Mouse (Mus musculus): ENCODE measurements around the gene Tssk1. TPM values are rescaled to one million over a fixed set of nuclear protein-coding genes. Genes with fewer than 3 reads are reported as not detected.
A peak's percentile ranks its signal among the peaks of the same experiment; 100 is the strongest.

Tssk1 gene
- polyA plus RNA-seq, 1 experiment from 2014 or later = 0.09 TPM

- H3K27ac ChIP-seq (ENCODE audit: low read length) = no peak overlapping the region
- H3K9me3 ChIP-seq (ENCODE audit: control insufficient read depth, low read depth, low read length) = no peaks in the 10 kb centered on the region
- no peaks in the 10 kb centered on the region for H3K36me3 ChIP-seq (ENCODE audit: control insufficient read depth, insufficient read depth, low read length)
- WGBS = 87% methylated on average over 6 of the region's 6 CpGs
- H3K4me2 ChIP-seq (replicated peaks; ENCODE audit: low read depth, low read length) = peak overlapping the region; percentile 81
- peaks cover 12% of the 10 kb centered on the region for H3K4me1 ChIP-seq (ENCODE audit: control insufficient read depth, insufficient read depth, low read length)
- H3K4me3 ChIP-seq (ENCODE audit: low read depth, low read length) = peak overlapping the region; percentile 98; the same call in 1 of the 2 replicates
- H3K9ac ChIP-seq (replicated peaks; ENCODE audit: low read depth, low read length) = 0 out of 2 replicates have a peak overlapping the region, but pooled peaks have one; percentile 94
- ATAC-seq (ENCODE audit: insufficient number of reproducible peaks, insufficient read depth, low FRiP score, low read depth) = no peak
- no peaks in the 10 kb centered on the region for H3K27me3 ChIP-seq (ENCODE audit: control insufficient read depth, insufficient read depth, low read length)
Measured at GRCm38 (mm10) chr16:17889689-17890341, 4.2 kb upstream of the Tssk1 start.

- Histone ChIP-seq H3K4me1 (ENCODE audit: control insufficient read depth, insufficient read depth, low read length) (peaks cover 12% of the 10 kb centered on the region), H3K36me3 (ENCODE audit: control insufficient read depth, insufficient read depth, low read length) (no peaks in the 10 kb centered on the region), H3K9ac (replicated peaks; ENCODE audit: low read depth, low read length) (peak overlapping the region; percentile 94; the same call in 1 of the 2 replicates), H3K27me3 (ENCODE audit: control insufficient read depth, insufficient read depth, low read length) (no peaks in the 10 kb centered on the region), H3K9me3 (ENCODE audit: control insufficient read depth, low read depth, low read length) (no peaks in the 10 kb centered on the region), H3K4me2 (replicated peaks; ENCODE audit: low read depth, low read length) (peak overlapping the region; percentile 81), H3K4me3 (ENCODE audit: low read depth, low read length) (peak overlapping the region; percentile 98), H3K27ac (ENCODE audit: low read length) (no peak overlapping the region)
- ATAC-seq (ENCODE audit: insufficient number of reproducible peaks, insufficient read depth, low FRiP score, low read depth) = no peak
- 40% methylated on average over 2 of the region's 2 CpGs for WGBS
Measured at GRCm38 (mm10) chr16:17890342-17890727, 3.7 kb upstream of the Tssk1 start.

GRCm38 (mm10) chr16:17890917-17891566 is 3.0 kb upstream of the Tssk1 start:
- Histone ChIP-seq H3K27me3 (ENCODE audit: control insufficient read depth, insufficient read depth, low read length) (no peaks in the 10 kb centered on the region), H3K27ac (ENCODE audit: low read length) (peak overlapping the region; percentile 96), H3K4me1 (ENCODE audit: control insufficient read depth, insufficient read depth, low read length) (peaks cover 12% of the 10 kb centered on the region), H3K4me2 (replicated peaks; ENCODE audit: low read depth, low read length) (peak overlapping the region; percentile 81), H3K9ac (replicated peaks; ENCODE audit: low read depth, low read length) (peak overlapping the region; percentile 94), H3K36me3 (ENCODE audit: control insufficient read depth, insufficient read depth, low read length) (no peaks in the 10 kb centered on the region), H3K9me3 (ENCODE audit: control insufficient read depth, low read depth, low read length) (no peaks in the 10 kb centered on the region), H3K4me3 (ENCODE audit: low read depth, low read length) (peak overlapping the region; percentile 98)
- under 1% methylated on average over 42 of the region's 44 CpGs for WGBS
- ATAC-seq (ENCODE audit: insufficient number of reproducible peaks, insufficient read depth, low FRiP score, low read depth) = peak; percentile 59

- Histone ChIP-seq H3K4me1 (ENCODE audit: control insufficient read depth, insufficient read depth, low read length) (peaks cover 12% of the 10 kb centered on the region), H3K27me3 (ENCODE audit: control insufficient read depth, insufficient read depth, low read length) (no peaks in the 10 kb centered on the region), H3K4me3 (ENCODE audit: low read depth, low read length) (peak within 1 kb of the TSS; percentile 98), H3K9me3 (ENCODE audit: control insufficient read depth, low read depth, low read length) (no peaks in the 10 kb centered on the region), H3K4me2 (replicated peaks; ENCODE audit: low read depth, low read length) (peak within 1 kb of the TSS; percentile 81), H3K36me3 (ENCODE audit: control insufficient read depth, insufficient read depth, low read length) (no peaks in the 10 kb centered on the region), H3K27ac (ENCODE audit: low read length) (peak within 1 kb of the TSS; percentile 96), H3K9ac (replicated peaks; ENCODE audit: low read depth, low read length) (peak within 1 kb of the TSS; percentile 94)
- WGBS = 1% methylated on average over 31 of the region's 38 CpGs
- ATAC-seq (ENCODE audit: insufficient number of reproducible peaks, insufficient read depth, low FRiP score, low read depth) = peak; percentile 99
Measured at GRCm38 (mm10) chr16:17891567-17891959, 2.5 kb upstream of the Tssk1 start, which contains the start of gene Gm20518. Gene Gm20518 (minus strand): TSS chr16:17891671.

GRCm38 (mm10) chr16:17892606-17893005 is 1.4 kb upstream of the Tssk1 start:
- H3K9ac ChIP-seq (replicated peaks; ENCODE audit: low read depth, low read length) = no peak overlapping the region
- H3K36me3 ChIP-seq (ENCODE audit: control insufficient read depth, insufficient read depth, low read length) = no peaks in the 10 kb centered on the region
- WGBS = 57% methylated on average over 3 of the region's 3 CpGs
- ATAC-seq (ENCODE audit: insufficient number of reproducible peaks, insufficient read depth, low FRiP score, low read depth) = no peak
- no peaks in the 10 kb centered on the region for H3K9me3 ChIP-seq (ENCODE audit: control insufficient read depth, low read depth, low read length)
- peak overlapping the region; percentile 64; the same call in 1 of the 2 replicates for H3K27ac ChIP-seq (ENCODE audit: low read length)
- H3K4me3 ChIP-seq (ENCODE audit: low read depth, low read length) = no peak overlapping the region
- H3K27me3 ChIP-seq (ENCODE audit: control insufficient read depth, insufficient read depth, low read length) = no peaks in the 10 kb centered on the region
- H3K4me1 ChIP-seq (ENCODE audit: control insufficient read depth, insufficient read depth, low read length) = peaks cover 12% of the 10 kb centered on the region
- peak overlapping the region; percentile 33; the same call in 1 of the 2 replicates for H3K4me2 ChIP-seq (replicated peaks; ENCODE audit: low read depth, low read length)

GRCm38 (mm10) chr16:17896091-17896490 is 2.1 kb downstream of the Tssk1 start:
- Histone ChIP-seq H3K4me3 (ENCODE audit: low read depth, low read length) (no peak overlapping the region), H3K27ac (ENCODE audit: low read length) (no peak overlapping the region), H3K9ac (replicated peaks; ENCODE audit: low read depth, low read length) (no peak overlapping the region), H3K4me1 (ENCODE audit: control insufficient read depth, insufficient read depth, low read length) (no peaks in the 10 kb centered on the region; the same call in 1 of the 2 replicates), H3K4me2 (replicated peaks; ENCODE audit: low read depth, low read length) (no peak overlapping the region), H3K36me3 (ENCODE audit: control insufficient read depth, insufficient read depth, low read length) (peaks cover 18% of the 10 kb centered on the region), H3K27me3 (ENCODE audit: control insufficient read depth, insufficient read depth, low read length) (no peaks in the 10 kb centered on the region), H3K9me3 (ENCODE audit: control insufficient read depth, low read depth, low read length) (no peaks in the 10 kb centered on the region)
- no peak for ATAC-seq (ENCODE audit: insufficient number of reproducible peaks, insufficient read depth, low FRiP score, low read depth)

- no peaks in the 10 kb centered on the region for H3K4me1 ChIP-seq (ENCODE audit: control insufficient read depth, insufficient read depth, low read length)
- H3K27me3 ChIP-seq (ENCODE audit: control insufficient read depth, insufficient read depth, low read length) = no peaks in the 10 kb centered on the region
- no peak within 1 kb of the TSS for H3K27ac ChIP-seq (ENCODE audit: low read length)
- no peaks in the 10 kb centered on the region for H3K9me3 ChIP-seq (ENCODE audit: control insufficient read depth, low read depth, low read length)
- WGBS = 87% methylated on average over 14 of the region's 14 CpGs
- no peak within 1 kb of the TSS for H3K4me3 ChIP-seq (ENCODE audit: low read depth, low read length)
- no peak for ATAC-seq (ENCODE audit: insufficient number of reproducible peaks, insufficient read depth, low FRiP score, low read depth)
- no peak within 1 kb of the TSS for H3K4me2 ChIP-seq (replicated peaks; ENCODE audit: low read depth, low read length)
- H3K36me3 ChIP-seq (ENCODE audit: control insufficient read depth, insufficient read depth, low read length) = peaks cover 41% of the 10 kb centered on the region
- H3K9ac ChIP-seq (replicated peaks; ENCODE audit: low read depth, low read length) = no peak within 1 kb of the TSS
Measured at GRCm38 (mm10) chr16:17898462-17898861, 4.4 kb downstream of the Tssk1 start, which contains the start of the genes Dgcr2 and Tssk2. Gene Dgcr2 (minus strand): TSS chr16:17898562. Gene Tssk2 (plus strand): TSS chr16:17898637.

- under 1% methylated on average over 35 of the region's 35 CpGs for WGBS
- no peaks in the 10 kb centered on the region for H3K9me3 ChIP-seq (ENCODE audit: control insufficient read depth, low read depth, low read length)
- H3K4me1 ChIP-seq (ENCODE audit: control insufficient read depth, insufficient read depth, low read length) = peaks cover 12% of the 10 kb centered on the region
- peaks cover 30% of the 10 kb centered on the region for H3K36me3 ChIP-seq (ENCODE audit: control insufficient read depth, insufficient read depth, low read length)
- peaks cover 33% of the 10 kb centered on the region for H3K27me3 ChIP-seq (ENCODE audit: control insufficient read depth, insufficient read depth, low read length)
- H3K27ac ChIP-seq (ENCODE audit: low read length) = no peak within 1 kb of the TSS
- H3K4me2 ChIP-seq (replicated peaks; ENCODE audit: low read depth, low read length) = peak within 1 kb of the TSS; percentile 71
- ATAC-seq (ENCODE audit: insufficient number of reproducible peaks, insufficient read depth, low FRiP score, low read depth) = peak; percentile 95
- H3K9ac ChIP-seq (replicated peaks; ENCODE audit: low read depth, low read length) = peak within 1 kb of the TSS; percentile 47
- H3K4me3 ChIP-seq (ENCODE audit: low read depth, low read length) = peak within 1 kb of the TSS; percentile 68
Measured at GRCm38 (mm10) chr16:17911052-17911595, 17.1 kb downstream of the Tssk1 start, which contains the start of gene Ess2. Gene Ess2 (minus strand): TSS chr16:17911348.

Measured in stomach, embryonic 14.5 days (tissue).